Mouse (Mus musculus): ENCODE results near the gene Speer4d. TPM values are rescaled to one million over a fixed set of nuclear protein-coding genes. Genes with fewer than 3 reads are reported as not detected.

The Speer4d gene
- not detected for polyA plus RNA-seq (2017; shearing (Covaris generic))

DNA sequence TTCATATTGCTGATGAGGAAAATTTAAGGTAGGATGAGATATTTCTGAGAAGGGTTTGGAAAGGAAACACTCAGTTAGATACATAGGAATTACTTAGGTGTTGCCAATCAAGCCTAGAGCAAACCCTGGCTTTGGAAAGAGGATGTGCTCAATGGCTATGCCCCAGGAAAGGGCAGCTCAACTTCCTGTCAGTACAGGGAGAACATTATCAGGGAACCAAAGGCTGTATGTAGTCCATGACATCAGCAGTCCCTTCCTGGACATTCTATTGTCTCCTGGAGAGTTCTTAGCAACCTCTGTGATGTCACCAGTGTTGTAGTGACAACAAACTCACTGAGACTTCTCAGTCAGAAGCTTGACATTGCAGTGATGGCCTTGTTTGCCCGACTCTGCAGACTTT lies at the start of gene Speer4d:
TSS of gene Speer4d (plus strand) at position 301 of the 400 bp plus-strand sequence.

DNA sequence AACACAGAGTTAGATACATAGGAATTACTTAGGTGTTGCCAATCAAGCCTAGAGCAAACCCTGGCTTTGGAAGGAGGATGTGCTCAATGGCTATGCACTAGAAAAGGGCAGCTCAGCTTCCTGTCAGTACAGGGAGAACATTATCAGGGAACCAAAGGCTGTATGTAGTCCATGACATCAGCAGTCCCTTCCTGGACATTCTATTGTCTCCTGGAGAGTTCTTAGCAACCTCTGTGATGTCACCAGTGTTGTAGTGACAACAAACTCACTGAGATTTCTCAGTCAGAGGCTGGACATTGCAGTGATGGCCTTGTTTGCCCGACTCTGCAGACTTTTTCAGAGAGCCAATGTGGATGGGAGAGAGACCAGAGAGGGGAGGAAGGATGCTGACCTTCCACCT lies 41.8 kb upstream of the Speer4d start, which contains the start of gene Gm21083:
TSS of gene Gm21083 (plus strand) at position 301 of the 400 bp plus-strand sequence.

DNA sequence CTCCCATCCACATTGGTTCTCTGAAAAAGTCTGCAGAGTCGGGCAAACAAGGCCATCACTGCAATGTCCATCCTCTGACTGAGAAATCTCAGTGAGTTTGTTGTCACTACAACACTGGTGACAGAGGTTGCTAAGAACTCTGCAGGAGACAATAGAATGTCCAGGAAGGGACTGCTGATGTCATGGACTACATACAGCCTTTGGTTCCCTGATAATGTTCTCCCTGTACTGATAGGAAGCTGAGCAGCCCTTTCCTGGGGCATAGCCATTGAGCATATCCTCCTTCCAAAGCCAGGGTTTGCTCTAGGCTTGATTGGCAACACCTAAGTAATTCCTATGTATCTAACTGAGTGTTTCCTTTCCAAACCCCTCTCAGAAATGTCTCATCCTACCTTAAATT lies 38.1 kb downstream of the Speer4d start, which contains the start of gene 4930572O03Rik:
TSS of gene 4930572O03Rik (minus strand) at position 101 of the 400 bp plus-strand sequence.

Other genes starting within 250 kb of the Speer4d start
- not detected for gene Gm21149, start 142.5 kb upstream of the Speer4d start, polyA plus RNA-seq (2017; shearing (Covaris generic))
- gene Gm21190, start 89.8 kb upstream of the Speer4d start, polyA plus RNA-seq (2017; shearing (Covaris generic)): not detected
- 1.2 TPM for gene Gm21083, start 41.7 kb upstream of the Speer4d start, polyA plus RNA-seq (2017; shearing (Covaris generic))
- gene 4930572O03Rik, start 38.0 kb downstream of the Speer4d start, polyA plus RNA-seq (2017; shearing (Covaris generic)): not detected
- gene Speer4c, start 95.2 kb downstream of the Speer4d start, polyA plus RNA-seq (2017; shearing (Covaris generic)): not detected

Data from effector memory CD4-positive, alpha-beta T cell, adult 7 months (primary cell).